Mouse (Mus musculus) MEL (cell line): ENCODE results near the gene Olfr237-ps1. TPM values are rescaled to one million over a fixed set of nuclear protein-coding genes. Genes with fewer than 3 reads are reported as not detected.

Experiments used
- DNase-seq: peaks from one replicate; pipeline ENCODE4 v3.0.0; 2011; ENCODE audit warnings: low read depth, low spot score
- H3K27ac ChIP-seq: 2 replicates; pipeline ENCODE4 v1.5.1; 2012; ENCODE audit warnings: low read depth, mild to moderate bottlenecking, control low read depth, low read length, moderate library complexity; ENCODE audit not compliant: control insufficient read depth
- H3K27me3 ChIP-seq, 2 experiments: fragments of 150-350 bp in 1 of 2; sonication (generic) in 1 of 2; 2 replicates each; pipeline ENCODE4 v1.6.1; 2012; ENCODE audit warnings: low read length in 2 of 2, mild to moderate bottlenecking in 2 of 2, improper control_type of control experiment in 1 of 2, moderate library complexity in 1 of 2; ENCODE audit not compliant: insufficient read depth in 2 of 2, control insufficient read depth in 1 of 2
- H3K36me3 ChIP-seq, 2 experiments: 2 replicates each; pipeline ENCODE4 v1.6.1; 2012 to 2014; ENCODE audit warnings: low read length in 2 of 2, improper control_type of control experiment in 1 of 2, inconsistent platforms in 1 of 2, mild to moderate bottlenecking in 1 of 2; ENCODE audit not compliant: insufficient read depth in 2 of 2, control insufficient read depth in 1 of 2
- H3K4me1 ChIP-seq, 2 experiments: fragments of 150-350 bp in 1 of 2; sonication (generic) in 1 of 2; 2 replicates each; pipeline ENCODE4 v1.6.1; 2012; ENCODE audit warnings: low read length in 2 of 2, improper control_type of control experiment in 1 of 2, mild to moderate bottlenecking in 1 of 2; ENCODE audit not compliant: insufficient read depth in 2 of 2, control insufficient read depth in 1 of 2
- H3K4me3 ChIP-seq, 2 experiments: fragments of 150-350 bp in 1 of 2; sonication (generic) in 1 of 2; 2 replicates each; pipeline ENCODE4 v1.5.1; 2012; ENCODE audit warnings: low read depth in 2 of 2, low read length in 2 of 2, mild to moderate bottlenecking in 2 of 2, moderate library complexity in 2 of 2, control low read depth in 1 of 2, improper control_type of control experiment in 1 of 2; ENCODE audit not compliant: control insufficient read depth in 1 of 2, insufficient read depth in 1 of 2
- H3K79me2 ChIP-seq: 2 replicates; pipeline ENCODE4 v1.6.1; 2012; ENCODE audit warnings: mild to moderate bottlenecking, low read length, moderate library complexity; ENCODE audit not compliant: control insufficient read depth, poor library complexity, insufficient read depth
- H3K9ac ChIP-seq: 2 replicates; pipeline ENCODE4 v1.6.1; 2012; ENCODE audit warnings: low read depth, mild to moderate bottlenecking, control low read depth, low read length, moderate library complexity; ENCODE audit not compliant: control insufficient read depth, poor library complexity, severe bottlenecking
- H3K9me3 ChIP-seq: fragments of 150-350 bp; sonication (generic); replicated peaks from 2 replicates; pipeline ENCODE4 v1.6.1; 2012; ENCODE audit warnings: mild to moderate bottlenecking, low read length, improper control_type of control experiment, moderate library complexity; ENCODE audit not compliant: insufficient read depth
- BHLHE40 ChIP-seq: IDR thresholded peaks from 2 replicates; pipeline ENCODE4 v1.6.1; 2012; ENCODE audit warnings: low read depth, mild to moderate bottlenecking, inconsistent platforms, low read length, improper control_type of control experiment, borderline replicate concordance
- CTCF ChIP-seq, 3 experiments: IDR thresholded peaks in 2 of 3; conservative IDR thresholded peaks in 1 of 3; 2 replicates each; pipeline ENCODE4 v1.5.1; 2011 to 2012; ENCODE audit warnings: low read length in 3 of 3, low read depth in 2 of 3, mild to moderate bottlenecking in 2 of 3, improper control_type of control experiment in 1 of 3, inconsistent platforms in 1 of 3, mixed read lengths in 1 of 3, moderate library complexity in 1 of 3; ENCODE audit not compliant: control insufficient read depth in 1 of 3, insufficient read depth in 1 of 3, poor library complexity in 1 of 3, severe bottlenecking in 1 of 3
- E2F4 ChIP-seq: IDR thresholded peaks from 2 replicates; pipeline ENCODE4 v1.6.1; 2011; ENCODE audit warnings: low read depth, low read length, improper control_type of control experiment, borderline replicate concordance
- ELF1 ChIP-seq: IDR thresholded peaks from 2 replicates; pipeline ENCODE4 v1.6.1; 2014; ENCODE audit warnings: low read depth, mild to moderate bottlenecking, inconsistent platforms, low read length, improper control_type of control experiment, moderate library complexity
- EP300 ChIP-seq, 2 experiments: IDR thresholded peaks; 2 replicates each; pipeline ENCODE4 v1.6.1; 2011; ENCODE audit warnings: improper control_type of control experiment in 2 of 2, low read length in 2 of 2, low read depth in 1 of 2, mild to moderate bottlenecking in 1 of 2
- GATA1 ChIP-seq: IDR thresholded peaks from 2 replicates; pipeline ENCODE4 v1.6.1; 2011; ENCODE audit warnings: low read depth, low read length, improper control_type of control experiment
- MYC ChIP-seq: IDR thresholded peaks from 2 replicates; pipeline ENCODE4 v1.6.1; 2011; ENCODE audit warnings: low read depth, mild to moderate bottlenecking, low read length, improper control_type of control experiment, moderate library complexity
- NELFE ChIP-seq: IDR thresholded peaks from 2 replicates; pipeline ENCODE4 v1.6.1; 2011; ENCODE audit warnings: low read depth, low read length, improper control_type of control experiment
- NRF1 ChIP-seq: IDR thresholded peaks from 2 replicates; pipeline ENCODE4 v1.6.1; 2014; ENCODE audit warnings: low read depth, mild to moderate bottlenecking, inconsistent platforms, low read length, improper control_type of control experiment, moderate library complexity; ENCODE audit not compliant: poor library complexity, insufficient read depth, severe bottlenecking
- POLR2A ChIP-seq, 2 experiments: IDR thresholded peaks; 2 replicates each; pipeline ENCODE4 v1.6.1; 2011 to 2012; ENCODE audit warnings: low read length in 2 of 2, mild to moderate bottlenecking in 2 of 2, control low read depth in 1 of 2, improper control_type of control experiment in 1 of 2, low read depth in 1 of 2, moderate library complexity in 1 of 2; ENCODE audit not compliant: control insufficient read depth in 1 of 2, insufficient read depth in 1 of 2, poor library complexity in 1 of 2
- RAD21 ChIP-seq: IDR thresholded peaks from 2 replicates; pipeline ENCODE4 v1.6.1; 2011; ENCODE audit warnings: mild to moderate bottlenecking, low read depth, low read length, improper control_type of control experiment
- SIN3A ChIP-seq: IDR thresholded peaks from 2 replicates; pipeline ENCODE4 v1.6.1; 2012; ENCODE audit warnings: low read length, improper control_type of control experiment, inconsistent platforms
- SMC3 ChIP-seq: IDR thresholded peaks from 2 replicates; pipeline ENCODE4 v1.6.1; 2011; ENCODE audit warnings: low read depth, low read length, improper control_type of control experiment
- UBTF ChIP-seq: IDR thresholded peaks from 2 replicates; pipeline ENCODE4 v1.6.1; 2012; ENCODE audit warnings: low read depth, mild to moderate bottlenecking, inconsistent platforms, low read length, improper control_type of control experiment, moderate library complexity, borderline replicate concordance; ENCODE audit not compliant: insufficient read depth
- USF2 ChIP-seq, 2 experiments: IDR thresholded peaks; 2 replicates each; pipeline ENCODE4 v1.6.1; 2011 to 2012; ENCODE audit warnings: improper control_type of control experiment in 2 of 2, low read length in 2 of 2, borderline replicate concordance in 1 of 2, inconsistent platforms in 1 of 2, low read depth in 1 of 2, mild to moderate bottlenecking in 1 of 2; ENCODE audit not compliant: insufficient read depth in 1 of 2
- polyA plus RNA-seq, 2 experiments: library from polyadenylated mRNA; stranded (reverse) in 1 of 2; unstranded in 1 of 2; fragments of >175 nt in 1 of 2; fragments of >200 nt in 1 of 2; gene quantifications; 2 replicates each; pipeline versions ENCODE4 v1.2.1 to v1.2.4; 2012; ENCODE audit warnings: low replicate concordance in 2 of 2, low read depth in 1 of 2; ENCODE audit not compliant: insufficient read length in 2 of 2, insufficient read depth in 1 of 2, missing spikeins in 1 of 2
- total RNA-seq: library from RNA; depleted of rRNA; stranded (reverse); fragments of 300-350 nt; gene quantifications from 2 replicates; pipeline ENCODE4 v1.2.3, GENCODE M21; 2012

The Olfr237-ps1 gene
- total and polyA plus RNA-seq, 3 experiments = not detected

- Histone ChIP-seq H3K9me3 (no peaks in the 10 kb centered on the region), H3K79me2 (no peaks in the 10 kb centered on the region), H3K27ac (no peak overlapping the region), H3K4me3 (no peak overlapping the region)
- no peak for DNase-seq
- TF ChIP-seq RAD21 = no peak
- TF ChIP-seq NELFE = no peak
- TF ChIP-seq CTCF (IDR thresholded peaks at IDR 0.05 in 2 of 3, conservative IDR thresholded peaks at IDR 0.05 in 1 of 3; ENCODE audit: control insufficient read depth in 1 of 3, insufficient read depth in 1 of 3, low read depth in 2 of 3, low read length in 3 of 3, poor library complexity in 1 of 3, severe bottlenecking in 1 of 3) = no peak
- no peak for TF ChIP-seq USF2 (IDR thresholded peaks at IDR 0.05; ENCODE audit: borderline replicate concordance in 1 of 2, insufficient read depth in 1 of 2, low read depth in 1 of 2, low read length in 2 of 2)
- TF ChIP-seq E2F4 = no peak
- no peak for TF ChIP-seq BHLHE40
- no peak for TF ChIP-seq EP300 (IDR thresholded peaks at IDR 0.05; ENCODE audit: low read depth in 1 of 2, low read length in 2 of 2)
- TF ChIP-seq, all 39 proteins: peak for 0
- Histone ChIP-seq H3K4me1 (no peaks in the 10 kb centered on the region), H3K27me3 (no peaks in the 10 kb centered on the region), H3K36me3 (no peaks in the 10 kb centered on the region), H3K9ac (no peak overlapping the region)
Observed at GRCm38 (mm10) chr6:43178584-43179501, 32.5 kb downstream of the Olfr237-ps1 start.

- H3K36me3 ChIP-seq = no peaks in the 10 kb centered on the region
- H3K4me3 ChIP-seq = no peak overlapping the region
- TF ChIP-seq NELFE (no peak), EP300 (IDR thresholded peaks at IDR 0.05; ENCODE audit: low read depth in 1 of 2, low read length in 2 of 2) (no peak), MYC (no peak), POLR2A (IDR thresholded peaks at IDR 0.05; ENCODE audit: control insufficient read depth in 1 of 2, insufficient read depth in 1 of 2, low read depth in 1 of 2, low read length in 2 of 2, poor library complexity in 1 of 2) (no peak), NRF1 (no peak), SIN3A (no peak), ELF1 (no peak), RAD21 (no peak), SMC3 (no peak), UBTF (no peak), GATA1 (no peak)
- no peak overlapping the region for H3K9ac ChIP-seq
- H3K79me2 ChIP-seq = no peaks in the 10 kb centered on the region
- DNase-seq = no peak
- H3K4me1 ChIP-seq = no peaks in the 10 kb centered on the region
- no peak overlapping the region for H3K27ac ChIP-seq
- no peaks in the 10 kb centered on the region for H3K27me3 ChIP-seq
- H3K9me3 ChIP-seq = no peaks in the 10 kb centered on the region
Observed at GRCm38 (mm10) chr6:43190986-43191385, 44.6 kb downstream of the Olfr237-ps1 start.
